Comparison of ENCODE assay signal across 1 mouse cellular context in the genomic region with DNA sequence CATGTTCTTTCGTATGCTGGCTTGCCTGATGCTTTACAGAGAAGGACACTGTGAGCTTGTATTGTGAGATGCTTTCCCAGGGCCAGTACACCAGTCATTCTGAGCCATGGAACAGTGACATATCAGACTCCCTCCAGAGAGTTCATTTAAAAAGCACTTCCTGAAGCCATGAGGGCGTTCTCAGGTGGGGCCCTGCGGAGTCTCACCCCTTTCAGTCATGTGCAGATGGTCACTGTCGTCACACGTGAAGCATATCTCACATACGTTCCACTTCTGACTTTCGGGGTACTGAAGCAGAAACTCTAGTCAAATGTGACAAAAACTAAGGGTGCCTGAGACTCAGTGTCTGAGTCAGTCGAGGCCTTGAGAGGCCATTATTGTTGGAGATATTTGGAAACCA.
TF ChIP-seq lines count a peak whose summit lies in the region.

No protein-coding gene starts in this region.

TF ChIP-seq in CH12.LX, 34 proteins besides CTCF, POLR2A, EP300 and RAD21 (continued from another document):
- TF ChIP-seq ELF1 (IDR thresholded peaks at IDR 0.05; ENCODE audit: low read depth, low read length) (peak; percentile 26; the same call in 1 of the 2 replicates), TBP (conservative IDR thresholded peaks at IDR 0.05; ENCODE audit: low read depth, low read length) (no peak), MAFK (IDR thresholded peaks at IDR 0.05; ENCODE audit: insufficient replicate concordance, low read length) (no peak), MEF2A (IDR thresholded peaks at IDR 0.05; ENCODE audit: borderline replicate concordance, low read depth, low read length) (no peak), ZC3H11A (IDR thresholded peaks at IDR 0.05; ENCODE audit: low read depth, low read length) (no peak), TCF12 (IDR thresholded peaks at IDR 0.05; ENCODE audit: low read depth, low read length) (no peak), SIN3A (IDR thresholded peaks at IDR 0.05; ENCODE audit: low read length) (no peak), UBTF (IDR thresholded peaks at IDR 0.05; ENCODE audit: low read depth, low read length) (no peak), ZNF384 (IDR thresholded peaks at IDR 0.05; ENCODE audit: low read depth, low read length) (no peak)
